Mouse (Mus musculus) liver, adult 2 months (tissue): ENCODE measurements at regions not wholly inside any gene's neighbourhood (a gene's known extent, or its start where the extent isn't known, plus 50 kb on each side); places are given as distances from the start of the nearest gene placed in this dataset.

Source experiments
- CTCF ChIP-seq: fragments of 200-500 bp; IDR thresholded peaks from 2 replicates; pipeline ENCODE4 v1.5.1; 2011; ENCODE audit warnings: low read depth, low read length, control low read depth
- POLR2A ChIP-seq: fragments of 200-500 bp; IDR thresholded peaks from 2 replicates; pipeline ENCODE4 v1.6.1; 2011; ENCODE audit warnings: low read length, control low read depth; ENCODE audit not compliant: insufficient read depth; ENCODE audit errors: extremely low read depth

DNA sequence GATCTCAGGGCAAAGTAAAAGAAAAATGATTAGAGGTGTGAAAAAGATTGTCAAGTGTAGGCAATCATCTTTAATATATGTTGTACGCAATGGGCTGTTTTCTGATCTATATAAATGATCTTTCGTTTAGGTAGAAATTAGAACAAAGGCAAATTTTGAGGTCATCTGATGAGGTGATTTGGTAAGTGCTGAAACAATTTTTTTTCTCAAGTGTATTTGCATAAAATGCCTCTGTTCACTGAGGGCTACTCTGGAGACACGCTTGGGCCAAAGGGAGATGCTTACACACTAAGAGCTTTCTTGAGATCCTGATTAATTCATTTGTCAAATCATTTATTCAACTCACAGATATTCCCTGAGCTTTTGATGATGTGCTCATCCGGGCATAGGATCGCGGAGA lies 719.4 kb upstream of the Adgra3 start:
- TF ChIP-seq CTCF (no peak), POLR2A (no peak)
